Mouse (Mus musculus) 3134 (cell line): ENCODE measurements around the gene Dbn1.
A peak's percentile ranks its signal among the peaks of the same experiment; 100 is the strongest.

Source experiments
- DNase-seq: peaks from one replicate; pipeline ENCODE4 v3.0.0-alpha.2; 2011; ENCODE audit warnings: low spot score; ENCODE audit not compliant: insufficient read length; ENCODE audit errors: extremely low read depth

The Dbn1 gene

GRCm38 (mm10) chr13:55479929-55480328 lies 8.0 kb downstream of the Dbn1 start:
- DNase-seq, result no peak

- no peak for DNase-seq
Observed at GRCm38 (mm10) chr13:55479008-55479407, 8.9 kb downstream of the Dbn1 start.

- DNase-seq, result no peak
Observed at GRCm38 (mm10) chr13:55478036-55478435, 9.9 kb downstream of the Dbn1 start.

- DNase-seq, result no peak
Observed at GRCm38 (mm10) chr13:55477492-55477891, 10.4 kb downstream of the Dbn1 start.

GRCm38 (mm10) chr13:55476256-55476655 lies 11.7 kb downstream of the Dbn1 start:
- DNase-seq, result no peak

- no peak for DNase-seq
Observed at GRCm38 (mm10) chr13:55475750-55476149, 12.2 kb downstream of the Dbn1 start.

GRCm38 (mm10) chr13:55474621-55475069 lies 13.3 kb downstream of the Dbn1 start:
- DNase-seq, result no peak

GRCm38 (mm10) chr13:55473961-55474360 lies 13.9 kb downstream of the Dbn1 start:
- no peak for DNase-seq

GRCm38 (mm10) chr13:55473076-55473831 lies 14.7 kb downstream of the Dbn1 start:
- peak; percentile 67 for DNase-seq

GRCm38 (mm10) chr13:55472132-55473022 lies 15.5 kb downstream of the Dbn1 start:
- peak; percentile 81 for DNase-seq

GRCm38 (mm10) chr13:55471819-55472131 lies 16.1 kb downstream of the Dbn1 start:
- DNase-seq, result no peak

- DNase-seq, result peak; percentile 88
Observed at GRCm38 (mm10) chr13:55471156-55471818, 16.6 kb downstream of the Dbn1 start.

- DNase-seq, result peak; percentile 73
Observed at GRCm38 (mm10) chr13:55470372-55470771, 17.5 kb downstream of the Dbn1 start.

GRCm38 (mm10) chr13:55468851-55469560 lies 18.9 kb downstream of the Dbn1 start:
- DNase-seq, result no peak

- DNase-seq, result no peak
Observed at GRCm38 (mm10) chr13:55465830-55466440, 22.0 kb downstream of the Dbn1 start.

GRCm38 (mm10) chr13:55465184-55465583 lies 22.7 kb downstream of the Dbn1 start:
- DNase-seq, result peak; percentile 88

GRCm38 (mm10) chr13:55464027-55464884 lies 23.7 kb downstream of the Dbn1 start, which contains the start of gene Prr7:
Prr7 (plus strand) TSS chr13:55464267.
- DNase-seq, result no peak

- DNase-seq, result no peak
Observed at GRCm38 (mm10) chr13:55463399-55464026, 24.4 kb downstream of the Dbn1 start.

- DNase-seq, result no peak
Observed at GRCm38 (mm10) chr13:55462965-55463364, 24.9 kb downstream of the Dbn1 start.
